Mouse (Mus musculus) right cerebral cortex, adult 18-20 months (tissue): ENCODE data around the gene Sema4c.
A peak's percentile ranks its signal among the peaks of the same experiment; 100 is the strongest.

Experiments used
- DNase-seq: peaks from one replicate; pipeline ENCODE4 v3.0.0; 2022; ENCODE audit warnings: mixed read lengths

Gene Sema4c

DNA sequence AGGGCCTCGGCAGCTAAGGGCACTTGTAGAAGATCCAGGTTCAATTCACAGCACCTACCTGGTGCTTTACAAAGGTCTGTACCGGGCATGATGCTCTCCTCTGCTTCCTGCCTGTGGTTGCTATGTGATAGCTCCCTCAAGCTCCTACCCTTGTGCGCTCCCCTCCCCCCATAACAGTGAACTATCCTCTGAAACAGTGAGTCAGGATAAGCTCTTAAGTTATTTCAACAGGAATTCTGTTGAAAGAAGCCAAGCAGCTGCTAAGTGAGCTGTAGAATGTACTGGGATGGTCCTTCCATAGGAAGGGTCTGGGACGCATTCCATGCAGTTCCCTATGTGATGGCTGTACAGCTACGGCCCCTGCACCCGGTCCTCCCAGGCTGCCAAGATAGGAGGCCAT lies 24.6 kb downstream of the Sema4c start:
- DNase-seq = no peak

DNA sequence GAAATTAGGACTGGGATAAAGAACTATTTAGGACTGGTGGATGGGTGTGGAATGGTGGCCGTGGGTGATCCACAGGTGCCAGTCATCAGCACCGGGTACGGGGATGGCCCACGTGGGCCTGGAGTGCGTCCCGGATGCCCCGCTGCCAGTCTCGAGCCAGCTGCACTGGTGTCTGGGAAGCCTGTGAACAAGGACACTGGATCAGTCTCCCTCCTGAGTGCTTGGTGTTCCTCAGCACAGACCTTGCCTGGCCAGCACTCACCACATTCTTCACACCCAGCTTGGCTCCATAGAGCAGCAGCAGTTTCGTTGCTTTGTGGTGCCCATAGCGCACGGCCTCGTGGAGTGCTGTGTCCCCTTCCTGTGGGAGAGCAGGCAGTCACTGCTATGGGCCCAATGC lies 26.7 kb downstream of the Sema4c start:
- DNase-seq = no peak

DNA sequence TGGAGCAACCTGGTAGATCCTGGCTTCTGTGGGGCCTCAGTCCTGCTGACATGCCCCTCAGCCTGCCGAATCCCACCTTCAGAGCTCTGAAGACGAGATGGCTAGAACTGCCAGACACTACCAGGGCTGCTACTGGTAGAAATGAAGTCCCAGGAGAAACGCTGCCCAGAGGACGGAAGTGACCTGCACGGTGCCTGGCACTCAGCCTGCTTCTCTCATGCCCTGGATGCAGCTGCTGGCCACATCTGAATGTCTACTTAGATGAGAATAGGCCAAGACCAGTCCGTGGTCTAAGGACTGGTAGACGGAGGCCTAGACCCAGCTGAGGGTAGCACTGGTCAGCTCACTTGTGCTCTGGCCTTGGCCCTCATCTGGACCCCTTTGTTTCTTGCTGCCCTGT lies 27.2 kb downstream of the Sema4c start:
- DNase-seq = no peak

DNA sequence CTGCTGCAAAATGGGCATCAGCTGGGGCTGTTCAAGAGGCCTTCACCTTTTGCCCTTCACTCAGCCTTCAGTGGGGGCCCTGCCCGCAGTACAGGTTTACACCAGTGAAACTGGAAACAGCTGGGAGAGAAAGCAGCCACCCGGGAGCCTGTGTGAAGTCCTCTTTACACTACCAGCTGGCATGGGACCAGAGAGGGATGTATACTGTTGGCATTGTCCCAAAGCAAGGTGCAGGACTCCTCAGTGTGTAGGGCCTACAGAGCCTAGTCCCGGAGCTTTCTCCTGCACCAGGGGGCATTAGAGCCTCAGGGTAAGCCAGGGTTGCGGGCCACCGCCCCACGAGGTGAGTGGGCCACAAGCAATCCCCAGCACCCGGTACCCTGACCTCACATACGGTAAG lies 27.7 kb downstream of the Sema4c start:
- DNase-seq = no peak

DNA sequence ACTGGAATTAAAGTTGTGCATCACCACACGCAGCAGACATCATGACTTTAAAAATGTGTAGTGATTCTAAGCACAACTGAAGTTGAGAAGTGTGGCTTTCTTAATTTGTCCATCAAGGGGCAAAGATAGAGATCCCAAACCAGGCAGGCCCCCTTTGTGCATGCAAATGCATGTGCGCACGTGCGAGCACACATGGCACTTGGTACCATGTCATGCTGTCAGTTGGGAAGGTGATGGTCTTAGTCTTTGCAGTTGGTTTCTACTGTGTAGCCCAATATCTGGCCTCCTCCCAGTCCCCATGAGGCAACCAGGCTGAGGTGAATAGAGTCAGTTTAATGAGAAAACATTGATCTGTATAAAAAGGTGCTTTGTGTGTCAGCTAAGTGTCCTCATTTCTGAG lies 28.3 kb downstream of the Sema4c start:
- no peak for DNase-seq

DNA sequence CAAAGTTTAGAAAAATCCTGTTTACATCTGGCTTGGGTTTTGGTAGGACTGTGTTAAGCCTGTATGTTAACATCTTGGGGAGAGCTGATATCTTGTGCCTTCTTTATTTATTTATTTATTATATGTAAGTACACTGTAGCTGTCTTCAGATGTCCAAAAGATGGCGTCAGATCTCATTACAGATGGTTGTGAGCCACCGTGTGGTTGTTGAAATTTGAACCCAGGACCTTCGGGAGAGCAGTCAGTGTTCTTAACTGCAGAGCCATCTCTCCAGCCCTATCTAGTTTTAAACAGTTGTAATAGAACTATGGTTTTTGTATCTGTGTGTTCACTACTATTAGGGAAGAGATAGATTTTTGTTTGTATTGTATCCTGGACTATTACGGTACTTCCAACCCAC lies 28.9 kb downstream of the Sema4c start:
- DNase-seq = no peak

DNA sequence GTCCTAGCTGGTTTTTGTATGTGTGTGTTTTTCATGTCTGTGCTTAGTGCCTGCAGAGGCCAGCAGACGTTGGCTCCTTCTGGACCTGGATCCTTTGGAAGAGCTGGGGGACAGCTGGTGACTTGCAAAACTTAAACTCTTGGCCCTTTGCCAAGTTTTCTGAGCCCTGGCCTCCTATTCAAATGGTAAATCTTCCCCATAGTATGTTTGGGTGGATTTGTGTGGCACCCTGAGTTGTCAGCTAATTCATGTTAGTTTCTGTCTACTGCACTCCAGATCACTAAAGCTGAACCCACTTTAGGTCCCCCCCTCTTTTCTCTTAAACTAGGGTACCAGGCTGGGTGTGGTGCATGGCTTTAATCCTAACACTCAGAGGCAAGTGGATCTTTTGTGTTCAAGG lies 29.8 kb downstream of the Sema4c start:
- no peak for DNase-seq

DNA sequence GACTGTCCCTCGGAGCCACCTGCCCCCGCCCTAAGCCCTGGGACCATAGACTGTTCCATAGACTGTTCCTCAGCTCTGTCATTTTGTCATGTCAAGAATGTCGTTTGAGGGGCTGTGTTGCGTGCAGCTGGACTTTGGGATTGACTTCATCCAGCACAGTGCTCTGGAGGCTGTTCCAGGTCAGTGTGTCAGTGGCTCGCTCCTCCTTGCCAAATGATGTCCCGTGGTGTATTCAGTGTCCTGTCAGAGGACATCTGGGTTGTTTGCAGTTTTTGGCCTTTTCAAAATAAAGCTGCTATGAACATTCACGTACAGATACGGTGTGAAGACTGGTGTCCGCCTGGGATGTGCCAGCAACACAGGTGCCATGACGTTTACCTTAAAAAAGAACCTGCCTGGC lies 31.2 kb downstream of the Sema4c start:
- no peak for DNase-seq

DNA sequence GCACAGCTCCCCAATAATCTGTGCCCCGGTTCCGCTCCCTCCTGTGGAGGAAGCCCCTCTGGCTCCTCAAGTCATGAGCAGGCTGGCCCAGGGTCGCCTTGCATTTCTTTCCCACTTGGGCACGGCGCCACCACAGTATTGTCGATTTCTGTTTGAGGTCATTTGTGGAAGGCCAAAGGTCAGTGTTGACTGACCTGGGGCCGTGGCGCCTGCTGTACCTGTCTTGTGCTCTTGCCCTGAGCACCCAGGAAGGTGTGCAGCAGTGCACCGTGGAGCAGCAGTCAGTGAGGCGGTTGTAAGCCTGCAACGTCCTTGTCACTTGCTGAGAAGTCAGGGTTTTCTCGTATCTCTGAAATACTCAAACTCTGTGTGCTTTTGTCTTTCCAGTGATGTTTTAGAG lies 32.4 kb downstream of the Sema4c start:
- no peak for DNase-seq

DNA sequence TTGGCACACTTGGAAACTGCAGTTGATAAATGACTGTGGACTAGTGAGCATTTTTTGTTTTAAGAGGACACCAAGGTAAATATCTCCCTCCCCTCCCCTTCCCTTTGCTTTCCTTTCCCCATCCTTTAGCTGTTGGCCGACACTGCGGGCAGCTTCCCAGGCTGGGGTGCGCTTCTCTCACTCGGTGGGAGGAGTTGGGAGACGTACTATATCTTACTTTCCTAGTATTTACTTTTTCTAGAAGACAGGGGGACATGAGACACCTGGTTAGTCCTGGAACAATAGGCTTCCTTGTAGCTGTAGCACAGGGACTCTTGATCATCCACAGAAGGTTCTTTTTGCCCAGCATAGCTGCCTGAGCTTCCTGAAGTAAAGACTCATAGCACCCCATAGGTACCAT lies 34.1 kb downstream of the Sema4c start:
- no peak for DNase-seq

DNA sequence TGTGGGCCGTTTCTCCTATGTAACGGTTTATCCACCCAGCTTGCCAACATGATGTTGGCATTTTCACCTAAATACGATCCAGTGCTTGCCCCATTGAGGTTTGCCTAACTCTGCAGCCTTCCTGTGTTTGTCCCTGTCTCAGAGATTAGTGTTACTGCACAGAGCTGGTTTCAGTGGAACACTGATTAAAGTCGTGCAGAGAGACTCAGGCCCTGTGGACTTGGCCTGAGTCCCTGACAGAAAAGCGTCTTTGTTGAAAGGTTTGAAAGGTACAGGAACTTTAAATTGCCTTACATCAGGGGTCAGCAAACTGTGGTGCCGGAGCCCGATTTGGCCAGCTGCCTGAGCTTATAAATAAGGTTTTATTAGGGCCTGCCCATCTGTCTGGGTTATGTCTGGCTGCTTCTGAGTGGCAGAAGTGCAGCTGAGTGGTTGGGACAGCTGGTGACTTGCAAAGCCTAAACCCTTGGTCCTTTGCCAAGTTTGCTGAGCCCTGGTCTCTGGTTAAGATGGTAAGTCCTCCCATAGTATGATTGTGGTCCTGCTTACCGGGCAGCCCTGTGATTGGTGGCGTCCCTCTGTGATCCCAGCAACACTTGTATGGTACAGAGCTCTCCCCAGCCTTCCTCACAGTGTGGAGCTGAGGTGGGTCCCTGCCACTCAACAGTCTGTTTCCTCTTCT lies 34.7 kb downstream of the Sema4c start:
- DNase-seq = no peak

DNA sequence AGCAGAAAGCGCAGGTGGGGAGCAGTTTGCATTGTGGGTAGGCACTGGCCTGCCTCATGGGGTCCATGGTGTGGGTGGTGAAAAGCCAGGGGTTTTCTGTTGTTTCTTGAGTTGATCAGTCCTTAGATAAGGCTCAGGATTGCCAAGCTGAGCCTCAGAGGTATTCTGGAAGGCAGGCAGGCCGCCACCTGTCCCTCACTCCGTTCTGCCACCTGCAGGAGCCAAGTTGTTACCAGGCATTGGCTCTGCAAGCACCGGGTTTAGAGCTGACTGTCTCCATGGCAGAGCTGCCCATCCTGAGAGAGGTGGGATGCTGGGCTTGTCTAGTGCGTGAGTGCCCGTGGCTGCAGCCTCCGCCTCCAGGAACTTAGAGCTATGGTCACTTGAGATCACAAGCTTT lies 35.9 kb downstream of the Sema4c start:
- no peak for DNase-seq

DNA sequence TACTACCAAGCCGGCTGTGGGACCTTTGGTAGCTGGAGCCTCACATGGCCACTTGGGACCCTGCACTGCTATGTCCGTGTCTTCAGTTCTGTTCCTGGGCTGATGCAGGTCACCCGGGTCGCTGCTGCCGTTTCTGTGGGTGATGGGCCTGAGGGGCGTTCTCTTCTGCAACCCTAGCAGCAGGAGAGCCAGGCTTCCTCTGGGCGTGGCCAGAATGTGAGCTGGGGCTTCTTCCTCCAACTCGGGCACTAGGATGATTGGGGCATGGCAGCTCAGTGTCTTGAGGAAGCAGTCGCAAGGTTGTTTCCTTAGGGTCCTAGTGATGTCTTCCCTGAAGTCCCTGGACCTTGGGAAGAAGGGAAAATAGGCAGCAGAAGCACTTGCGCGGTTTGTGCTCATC lies 38.5 kb downstream of the Sema4c start:
- DNase-seq = no peak

DNA sequence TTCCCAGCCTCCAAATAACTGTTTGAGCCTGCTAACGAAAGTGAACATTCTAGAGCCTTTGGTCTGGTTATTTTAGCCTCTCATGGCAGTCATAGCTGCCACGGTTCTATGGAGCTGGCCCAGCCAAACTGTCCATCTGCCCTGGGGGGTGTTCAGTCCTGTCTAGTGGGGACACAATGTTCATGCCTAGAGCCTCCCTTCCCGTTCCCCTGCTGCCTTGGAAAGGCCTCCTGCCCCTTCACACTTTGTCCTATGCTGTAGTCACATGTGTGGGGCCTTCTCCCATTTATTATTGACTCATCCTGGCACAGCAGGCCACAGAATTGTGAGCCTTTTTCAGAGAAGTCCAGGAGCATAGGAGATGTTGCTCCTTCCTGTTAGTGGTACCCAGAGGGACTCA lies 39.9 kb downstream of the Sema4c start:
- no peak for DNase-seq

DNA sequence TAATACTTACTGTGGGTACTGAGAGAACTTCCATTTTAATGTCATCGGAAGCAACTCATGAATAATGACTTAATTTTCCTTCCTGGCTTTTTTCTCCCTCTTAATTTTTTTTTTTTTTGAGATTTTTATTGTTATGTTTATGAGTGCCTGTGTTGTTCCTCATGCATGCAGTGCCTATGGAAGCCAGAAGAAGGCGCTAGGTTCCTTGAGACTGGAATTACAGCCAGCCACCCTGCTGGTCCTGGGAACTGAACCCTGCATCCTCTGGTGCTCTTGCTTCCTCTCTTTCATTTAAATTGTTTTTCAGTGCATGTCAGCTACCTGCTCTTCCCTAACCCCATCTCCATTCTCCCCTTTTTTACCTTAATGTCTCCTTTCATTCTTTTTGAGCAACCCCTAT lies 44.4 kb downstream of the Sema4c start:
- no peak for DNase-seq

DNA sequence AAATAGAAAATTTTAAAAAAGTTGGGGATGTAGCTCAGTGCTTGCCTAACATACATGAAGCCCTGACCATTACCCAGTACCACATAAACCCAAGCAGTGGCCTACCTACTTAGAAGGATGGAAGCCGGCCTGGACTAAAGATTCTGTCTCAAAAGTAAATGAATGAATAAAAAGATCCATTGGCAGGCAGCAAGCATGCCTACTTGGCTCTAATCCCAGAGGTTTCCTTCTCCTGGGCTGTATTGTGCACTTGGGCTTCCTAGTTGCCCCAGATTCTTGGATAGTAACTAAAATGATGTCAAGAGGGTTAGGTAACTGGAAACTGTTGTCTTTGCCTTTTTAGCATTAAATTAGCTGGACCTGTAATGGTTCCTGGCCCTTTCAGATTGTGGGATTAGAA lies 44.8 kb downstream of the Sema4c start:
- DNase-seq = no peak

DNA sequence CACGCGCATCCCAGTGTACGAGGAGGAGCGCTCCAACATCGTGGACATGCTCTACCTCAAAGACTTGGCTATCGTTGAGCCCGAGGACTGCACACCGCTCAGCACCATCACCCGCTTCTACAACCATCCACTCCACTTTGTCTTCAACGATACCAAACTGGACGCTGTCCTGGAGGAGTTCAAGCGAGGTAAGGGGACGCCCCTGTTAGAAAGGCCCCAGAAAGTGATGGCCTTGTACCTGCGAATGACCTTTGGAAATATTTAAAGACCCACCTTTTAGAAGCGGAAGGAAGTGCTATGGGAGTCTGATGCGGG lies 45.2 kb downstream of the Sema4c start:
- no peak for DNase-seq

DNA sequence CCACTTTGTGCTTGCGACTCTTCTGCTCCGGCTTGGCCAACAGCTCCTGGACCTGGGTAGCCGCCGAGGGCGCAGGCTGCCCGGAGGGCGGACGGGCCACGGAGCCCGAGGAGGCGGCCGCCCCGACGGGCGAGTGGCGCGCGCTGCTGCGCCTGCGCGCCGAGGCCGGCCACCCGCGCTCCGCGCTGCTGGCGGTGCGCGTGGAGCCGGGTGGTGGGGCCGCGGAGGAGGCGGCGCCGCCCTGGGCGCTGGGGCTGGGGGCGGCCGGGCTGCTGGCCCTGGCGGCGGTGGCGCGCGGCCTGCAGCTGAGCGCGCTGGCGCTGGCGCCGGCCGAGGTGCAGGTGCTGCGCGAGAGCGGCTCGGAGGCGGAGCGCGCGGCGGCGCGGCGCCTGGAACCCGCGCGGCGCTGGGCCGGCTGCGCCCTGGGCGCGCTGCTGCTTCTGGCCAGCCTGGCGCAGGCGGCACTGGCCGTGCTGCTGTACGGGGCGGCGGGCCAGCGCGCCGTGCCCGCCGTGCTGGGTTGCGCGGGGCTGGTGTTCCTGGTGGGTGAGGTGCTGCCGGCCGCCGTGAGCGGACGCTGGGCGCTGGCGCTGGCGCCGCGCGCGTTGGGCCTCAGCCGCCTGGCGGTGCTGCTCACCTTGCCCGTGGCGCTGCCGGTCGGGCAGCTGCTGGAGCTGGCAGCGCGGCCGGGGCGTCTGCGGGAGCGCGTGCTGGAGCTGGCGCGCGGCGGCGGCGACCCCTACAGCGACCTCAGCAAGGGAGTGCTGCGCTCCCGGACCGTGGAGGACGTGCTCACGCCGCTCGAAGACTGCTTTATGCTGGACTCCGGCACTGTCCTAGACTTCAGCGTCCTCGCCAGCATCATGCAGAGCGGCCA lies 45.8 kb downstream of the Sema4c start:
- peak; percentile 65 for DNase-seq

DNA sequence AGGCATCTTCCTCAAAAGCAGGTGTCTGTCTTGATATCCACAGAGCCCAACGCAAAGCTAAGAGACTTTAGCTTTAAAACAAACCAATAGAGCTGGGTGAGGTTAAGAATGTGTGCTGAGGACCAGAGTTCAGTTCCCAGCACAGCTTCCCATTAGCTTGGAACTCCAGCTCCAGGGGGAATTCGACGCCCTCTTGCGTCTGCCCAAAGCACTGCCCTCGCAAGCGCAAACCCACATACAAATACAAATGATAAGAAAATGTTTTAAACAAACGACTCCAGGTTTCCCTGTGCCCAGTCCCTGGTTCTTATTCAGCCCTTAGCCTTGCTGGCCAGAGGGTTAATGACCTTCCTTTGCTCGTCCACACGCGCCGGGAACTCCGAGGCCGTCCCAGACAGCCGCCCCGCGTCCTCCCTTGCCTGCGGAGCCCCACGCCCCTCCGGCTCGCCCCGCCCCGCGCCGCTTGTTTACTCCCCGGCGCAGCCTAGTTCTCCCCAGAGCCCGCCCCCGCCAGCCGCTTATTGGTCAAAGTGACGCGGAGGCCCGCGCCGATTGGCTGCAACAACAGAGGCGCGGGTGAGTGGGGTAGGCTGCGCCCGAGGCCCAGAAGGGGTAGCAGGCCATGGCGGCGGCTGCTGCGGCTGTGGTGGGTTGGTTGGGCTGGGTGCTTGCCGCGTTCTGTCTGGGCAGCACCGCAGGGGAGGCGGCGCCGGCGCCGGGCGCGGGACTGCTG lies 46.7 kb downstream of the Sema4c start, which contains the start of gene Cnnm3:
Gene Cnnm3, plus strand, starts transcription at position 579 of the 733 bp plus-strand sequence.
- DNase-seq = peak; percentile 99

DNA sequence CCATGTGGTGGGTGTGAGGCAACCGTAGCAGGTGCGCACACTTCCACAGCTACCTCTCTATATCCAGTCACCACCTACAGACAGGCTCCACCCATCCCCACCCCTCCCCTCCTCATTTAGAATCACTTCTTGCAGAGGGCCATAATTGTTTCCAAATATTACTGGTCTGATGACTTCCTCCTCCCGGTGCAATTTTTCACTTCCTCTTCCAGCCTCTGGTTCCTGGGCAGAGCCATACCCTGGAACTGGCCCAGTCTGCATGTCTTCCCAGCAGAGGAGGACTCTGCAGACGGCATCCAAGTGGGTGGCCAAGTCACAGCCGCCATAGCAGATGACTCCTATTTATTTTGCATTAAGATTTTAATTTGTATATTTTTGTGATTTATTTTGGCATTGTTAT lies 49.9 kb downstream of the Sema4c start:
- no peak for DNase-seq

DNA sequence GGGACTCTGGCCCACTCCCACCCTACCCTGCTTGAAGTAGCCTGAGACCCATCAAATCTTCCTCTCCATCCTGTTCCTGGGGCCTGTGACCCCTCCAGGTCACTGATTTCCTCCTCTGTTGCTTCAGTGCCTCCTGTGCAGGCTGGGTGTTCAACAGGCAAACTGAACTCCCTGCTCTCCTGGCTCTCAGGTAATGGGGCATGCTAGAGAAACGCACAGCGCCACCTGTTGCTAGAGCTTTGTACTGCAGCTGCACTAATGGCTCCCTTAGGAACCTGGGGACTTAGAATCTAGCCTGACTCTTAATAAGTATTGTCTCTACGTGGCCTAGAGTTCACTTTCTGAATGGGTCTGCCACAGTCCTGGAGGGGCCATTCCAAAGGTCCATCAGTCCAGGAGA lies 56.9 kb downstream of the Sema4c start:
- DNase-seq = peak; percentile 60
